Mouse (Mus musculus) frontal cortex, adult 2 months (tissue): ENCODE data around the gene Znhit6. TPM values are rescaled to one million over a fixed set of nuclear protein-coding genes. Genes with fewer than 3 reads are reported as not detected.

Experiments
- DNase-seq, 2 experiments: peaks; one replicate each; pipeline ENCODE4 v3.0.0; 2022; ENCODE audit warnings: low spot score in 1 of 2; ENCODE audit errors: extremely low spot score in 1 of 2
- polyA plus RNA-seq: library from polyadenylated mRNA; depleted of rRNA; stranded (reverse); fragments of >200 nt; gene quantifications from 2 replicates; pipeline ENCODE4 v1.2.3, GENCODE M21; 2012

Gene Znhit6
- polyA plus RNA-seq, 1 experiment: 15.4 TPM

- no peak for DNase-seq
Measured at GRCm38 (mm10) chr3:145641036-145641685, 65.2 kb downstream of the Znhit6 start.

- DNase-seq: no peak
Measured at GRCm38 (mm10) chr3:145641878-145642277, 65.9 kb downstream of the Znhit6 start.

GRCm38 (mm10) chr3:145642861-145643260, 66.9 kb downstream of the Znhit6 start:
- no peak for DNase-seq

- no peak for DNase-seq
Measured at GRCm38 (mm10) chr3:145645463-145645862, 69.5 kb downstream of the Znhit6 start.

- no peak for DNase-seq
Measured at GRCm38 (mm10) chr3:145646009-145646408, 70.0 kb downstream of the Znhit6 start.

GRCm38 (mm10) chr3:145646666-145647065, 70.7 kb downstream of the Znhit6 start:
- DNase-seq: no peak

- no peak for DNase-seq
Measured at GRCm38 (mm10) chr3:145647416-145647815, 71.4 kb downstream of the Znhit6 start.

GRCm38 (mm10) chr3:145648097-145648931, 72.3 kb downstream of the Znhit6 start:
- DNase-seq: no peak

GRCm38 (mm10) chr3:145648991-145649851, 73.2 kb downstream of the Znhit6 start:
- DNase-seq: no peak

- DNase-seq: peak in 1 of 2 experiments; percentile 65
Measured at GRCm38 (mm10) chr3:145649852-145650202, 73.8 kb downstream of the Znhit6 start, which contains the start of gene Ccn1. Gene Ccn1 (minus strand): TSS chr3:145649981.

- DNase-seq: no peak
Measured at GRCm38 (mm10) chr3:145650298-145651011, 74.5 kb downstream of the Znhit6 start.

GRCm38 (mm10) chr3:145651029-145651977, 75.3 kb downstream of the Znhit6 start:
- DNase-seq: peak in 1 of 2 experiments; percentile 54

- DNase-seq: no peak
Measured at GRCm38 (mm10) chr3:145651978-145652321, 75.9 kb downstream of the Znhit6 start.

GRCm38 (mm10) chr3:145652322-145653131, 76.5 kb downstream of the Znhit6 start:
- DNase-seq: no peak

GRCm38 (mm10) chr3:145653191-145653940, 77.4 kb downstream of the Znhit6 start:
- peak in 1 of 2 experiments; percentile 58 for DNase-seq

- no peak for DNase-seq
Measured at GRCm38 (mm10) chr3:145654028-145654427, 78.0 kb downstream of the Znhit6 start.
